20 mouse cellular contexts compared by ENCODE assay signal in the genomic region with DNA sequence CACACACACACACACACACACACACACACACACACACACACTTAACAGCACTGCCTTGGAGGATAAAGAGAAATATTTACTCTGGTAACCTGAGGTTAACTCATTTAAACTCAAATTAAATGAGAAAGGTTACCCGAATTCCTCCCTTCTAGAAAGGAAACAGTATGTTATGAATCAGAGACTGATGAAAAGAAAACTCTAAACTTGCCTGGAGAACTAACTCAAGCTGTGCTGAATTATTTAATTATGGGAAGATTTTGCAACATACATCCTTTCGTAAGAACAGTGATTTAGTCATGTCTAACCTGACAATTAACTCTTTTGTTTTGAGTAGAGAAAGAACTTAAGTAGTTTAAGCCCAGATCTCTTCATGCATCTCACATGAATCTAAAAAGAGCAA.
A peak's percentile ranks its signal among the peaks of the same experiment; 100 is the strongest.
DNase-seq lines count a peak whose midpoint lies in the region; ATAC-seq lines count a peak whose summit lies in the region.
"Had no signal": no experiment of that assay in that cellular context is flagged by ENCODE, and none has a peak within 500 bp of the region (broad histone marks: within the 10 kb centered on the region; RNA-seq: fewer than 3 reads in every experiment).

No protein-coding gene starts in this region.

- H3K4me2 ChIP-seq in embryonic facial prominence, embryonic 14.5 days (ENCODE audit: low read depth, low read length), result no peak overlapping the region
- H3K4me2 ChIP-seq: embryonic facial prominence, embryonic 13.5 days; heart, embryonic 13.5 days; hindbrain, embryonic 15.5 days had no signal

- ATAC-seq in embryonic facial prominence, embryonic 14.5 days (ENCODE audit: low read depth), result 0 out of 2 replicates have a peak, but pooled peaks have one; percentile 12
- ATAC-seq: forebrain, embryonic 14.5 days; intestine, embryonic 16.5 days had no signal

- no peaks in the 10 kb centered on the region for H3K36me3 ChIP-seq in embryonic facial prominence, embryonic 14.5 days (ENCODE audit: control insufficient read depth, insufficient read depth, low read length)
- H3K36me3 ChIP-seq: embryonic facial prominence, embryonic 13.5 days; heart, embryonic 13.5 days; hindbrain, embryonic 15.5 days had no signal

- H3K4me3 ChIP-seq in embryonic facial prominence, embryonic 14.5 days (ENCODE audit: low read depth, low read length), result no peak overlapping the region
- H3K4me3 ChIP-seq: embryonic facial prominence, embryonic 13.5 days; erythroblast, embryonic 14.5 days; gastrocnemius, adult 2 months; heart, embryonic 13.5 days; hindbrain, embryonic 15.5 days had no signal

- H3K9me3 ChIP-seq in embryonic facial prominence, embryonic 14.5 days (ENCODE audit: control insufficient read depth, low read length), result no peaks in the 10 kb centered on the region
- H3K9me3 ChIP-seq: embryonic facial prominence, embryonic 13.5 days; heart, embryonic 13.5 days; hindbrain, embryonic 15.5 days had no signal

- no peak overlapping the region for H3K27ac ChIP-seq in embryonic facial prominence, embryonic 14.5 days (replicated peaks; ENCODE audit: low read depth, low read length)
- H3K27ac ChIP-seq: gastrocnemius, adult 2 months; heart, embryonic 13.5 days; hindbrain, embryonic 15.5 days had no signal

- H3K4me1 ChIP-seq in embryonic facial prominence, embryonic 14.5 days (ENCODE audit: control insufficient read depth, insufficient read depth, low read length), result no peaks in the 10 kb centered on the region
- H3K4me1 ChIP-seq: hindbrain, embryonic 15.5 days had no signal

- no peak overlapping the region for H3K9ac ChIP-seq in embryonic facial prominence, embryonic 14.5 days (ENCODE audit: low read depth, low read length)
- H3K9ac ChIP-seq: embryonic facial prominence, embryonic 13.5 days; heart, embryonic 13.5 days; hindbrain, embryonic 15.5 days had no signal

- H3K27me3 ChIP-seq in embryonic facial prominence, embryonic 14.5 days (replicated peaks; ENCODE audit: control insufficient read depth, insufficient read depth, low read length), result no peaks in the 10 kb centered on the region
- H3K27me3 ChIP-seq: embryonic facial prominence, embryonic 13.5 days; heart, embryonic 13.5 days; hindbrain, embryonic 15.5 days had no signal

- DNase-seq in Muller cell, postnatal 12 days (ENCODE audit: inconsistent ontology term), result peak; percentile 55
- DNase-seq in NIH3T3 (ENCODE audit: low read depth), result peak; percentile 21
- no peak for DNase-seq in embryonic facial prominence, embryonic 14.5 days (ENCODE audit: low spot score)
- DNase-seq in gonadal fat pad, adult 2 months (ENCODE audit: low read depth), result peak; percentile 36
- DNase-seq in cerebellum, adult 9-11 months, result no peak
- no peak for DNase-seq in adrenal gland, adult (ENCODE audit: inconsistent age in 2 of 2, low spot score in 1 of 2)
- DNase-seq: adrenal gland, adult 2 months; adrenal gland, postnatal 25 days; cerebellum, adult 18-20 months; cerebellum, postnatal 10 days; gastrocnemius, adult 2 months; gastrocnemius, postnatal 25 days; heart, adult 11 months; heart, postnatal 36 days had no signal

- WGBS in embryonic facial prominence, embryonic 14.5 days, result 27% methylated on average over 2 of the region's 2 CpGs

Comparison
In these comparisons a context has a peak if more than half of its experiments do, and no peak if none do; other contexts are left out.
1. DNase-seq: peak in Muller cell, postnatal 12 days (single experiment), NIH3T3 (single experiment) and gonadal fat pad, adult 2 months (single experiment); none in embryonic facial prominence, embryonic 14.5 days (single experiment), cerebellum, adult 9-11 months (single experiment) and adrenal gland, adult (0 of 2).